Mouse (Mus musculus): Measurements from ENCODE around the gene Cox8b. TPM values are rescaled to one million over a fixed set of nuclear protein-coding genes. Genes with fewer than 3 reads are reported as not detected.

The Cox8b gene
- total and polyA plus RNA-seq, 2 experiments from 2014 or later = 425 to 1,841 TPM

DNA sequence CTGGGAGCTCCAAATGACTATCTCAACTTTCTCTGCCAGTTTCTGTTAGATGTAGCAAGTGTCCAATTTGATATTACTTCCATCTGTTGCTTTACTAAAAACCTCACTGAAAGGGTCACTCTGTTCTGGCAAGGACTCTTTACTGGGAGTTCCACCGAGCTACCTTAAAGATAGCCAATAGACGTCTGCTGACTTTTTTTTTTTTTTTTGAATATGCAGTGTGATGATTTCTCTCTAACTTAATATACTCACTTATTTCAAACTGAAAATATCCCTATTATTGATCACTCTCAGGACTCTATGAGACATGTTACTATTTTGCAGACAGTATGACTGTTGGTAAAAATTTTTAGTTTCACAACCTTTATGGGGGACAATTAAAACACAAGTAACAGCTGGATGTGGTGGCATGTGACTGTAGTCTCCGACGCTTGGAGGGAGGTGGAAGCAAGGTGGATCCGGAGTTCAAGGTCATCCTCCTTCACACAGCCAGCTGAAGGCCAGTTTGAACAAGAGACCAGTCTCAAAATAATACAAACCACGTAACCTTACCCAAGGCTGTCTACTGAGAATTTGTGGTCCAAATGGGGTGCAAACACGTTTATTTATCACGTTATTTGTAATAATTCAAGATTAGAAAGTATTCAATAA is 19.3 kb downstream of the Cox8b start:
- Histone ChIP-seq H3K4me1 (ENCODE audit: control insufficient read depth, insufficient read depth) (peaks cover 13% of the 10 kb centered on the region), H3K9me3 (replicated peaks; ENCODE audit: control insufficient read depth, low read length) (no peaks in the 10 kb centered on the region), H3K9ac (replicated peaks; ENCODE audit: low read depth, low read length) (peak overlapping the region; percentile 75), H3K27ac (ENCODE audit: low read depth) (peak overlapping the region; percentile 86), H3K4me3 (ENCODE audit: low read depth, low read length) (peak overlapping the region; percentile 96), H3K4me2 (ENCODE audit: low read depth, low read length) (peak overlapping the region; percentile 89), H3K36me3 (replicated peaks; ENCODE audit: control insufficient read depth, insufficient read depth, low read length) (peaks cover 33% of the 10 kb centered on the region), H3K27me3 (ENCODE audit: control insufficient read depth, insufficient read depth, low read length) (no peaks in the 10 kb centered on the region)
- 0 out of 2 replicates have a peak, but pooled peaks have one; percentile 22 for ATAC-seq (ENCODE audit: insufficient read depth, low read depth)
- TF ChIP-seq EP300 (IDR thresholded peaks at IDR 0.05; ENCODE audit: low read depth) (no peak), CTCF (IDR thresholded peaks at IDR 0.05; ENCODE audit: low read depth) (no peak)
- peak; percentile 48 for DNase-seq (ENCODE audit: low spot score)
- 6% methylated on average over 8 of the region's 8 CpGs for WGBS

DNA sequence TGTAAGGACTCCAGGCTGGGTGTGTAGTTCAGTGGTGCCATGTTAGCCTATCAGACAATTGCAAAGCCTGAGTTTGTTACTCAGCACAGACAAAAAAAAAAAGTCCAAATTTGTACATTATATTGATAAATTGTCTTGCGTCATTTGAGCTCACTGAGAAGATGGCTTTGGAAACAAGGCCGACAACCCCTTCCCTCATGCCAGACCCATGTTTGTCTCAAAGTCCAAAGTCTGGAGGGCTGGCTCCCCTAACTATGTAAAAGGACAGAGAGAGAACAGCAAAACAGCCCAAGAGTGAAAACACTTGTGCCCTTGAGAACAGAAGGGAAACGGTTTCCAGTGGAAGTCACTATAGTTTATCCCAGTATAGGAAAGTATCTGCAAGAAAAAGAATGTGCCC is 19.8 kb downstream of the Cox8b start:
- TF ChIP-seq CTCF (IDR thresholded peaks at IDR 0.05; ENCODE audit: low read depth) (no peak), EP300 (IDR thresholded peaks at IDR 0.05; ENCODE audit: low read depth) (no peak)
- Histone ChIP-seq H3K27ac (ENCODE audit: low read depth) (peak overlapping the region; percentile 0; the same call in 1 of the 2 replicates), H3K9me3 (replicated peaks; ENCODE audit: control insufficient read depth, low read length) (no peaks in the 10 kb centered on the region), H3K36me3 (replicated peaks; ENCODE audit: control insufficient read depth, insufficient read depth, low read length) (peaks cover 34% of the 10 kb centered on the region), H3K9ac (replicated peaks; ENCODE audit: low read depth, low read length) (0 out of 2 replicates have a peak overlapping the region, but pooled peaks have one; percentile 28), H3K27me3 (ENCODE audit: control insufficient read depth, insufficient read depth, low read length) (no peaks in the 10 kb centered on the region), H3K4me1 (ENCODE audit: control insufficient read depth, insufficient read depth) (peaks cover 13% of the 10 kb centered on the region), H3K4me3 (ENCODE audit: low read depth, low read length) (peak overlapping the region; percentile 96; the same call in 1 of the 2 replicates), H3K4me2 (ENCODE audit: low read depth, low read length) (peak overlapping the region; percentile 89)
- no peak for DNase-seq (ENCODE audit: low spot score)
- no peak for ATAC-seq (ENCODE audit: insufficient read depth, low read depth)
- 67% methylated on average over 3 of the region's 3 CpGs for WGBS

- Histone ChIP-seq H3K27ac (ENCODE audit: low read depth) (no peak overlapping the region), H3K9ac (replicated peaks; ENCODE audit: low read depth, low read length) (peak overlapping the region; percentile 20; the same call in 1 of the 2 replicates), H3K4me1 (ENCODE audit: control insufficient read depth, insufficient read depth) (peaks cover 13% of the 10 kb centered on the region), H3K4me2 (ENCODE audit: low read depth, low read length) (no peak overlapping the region), H3K9me3 (replicated peaks; ENCODE audit: control insufficient read depth, low read length) (no peaks in the 10 kb centered on the region), H3K27me3 (ENCODE audit: control insufficient read depth, insufficient read depth, low read length) (no peaks in the 10 kb centered on the region), H3K4me3 (ENCODE audit: low read depth, low read length) (no peak overlapping the region), H3K36me3 (replicated peaks; ENCODE audit: control insufficient read depth, insufficient read depth, low read length) (peaks cover 39% of the 10 kb centered on the region)
- no peak for DNase-seq (ENCODE audit: low spot score)
- WGBS = 67% methylated on average over 7 of the region's 7 CpGs
- TF ChIP-seq CTCF (IDR thresholded peaks at IDR 0.05; ENCODE audit: low read depth) (no peak), EP300 (IDR thresholded peaks at IDR 0.05; ENCODE audit: low read depth) (no peak)
- ATAC-seq (ENCODE audit: insufficient read depth, low read depth) = no peak
Observed at GRCm38 (mm10) chr7:140879355-140879754, 20.9 kb downstream of the Cox8b start.

- Histone ChIP-seq H3K9me3 (replicated peaks; ENCODE audit: control insufficient read depth, low read length) (no peaks in the 10 kb centered on the region), H3K4me3 (ENCODE audit: low read depth, low read length) (no peak overlapping the region), H3K4me2 (ENCODE audit: low read depth, low read length) (no peak overlapping the region), H3K27me3 (ENCODE audit: control insufficient read depth, insufficient read depth, low read length) (no peaks in the 10 kb centered on the region), H3K9ac (replicated peaks; ENCODE audit: low read depth, low read length) (no peak overlapping the region), H3K4me1 (ENCODE audit: control insufficient read depth, insufficient read depth) (peaks cover 13% of the 10 kb centered on the region), H3K27ac (ENCODE audit: low read depth) (no peak overlapping the region), H3K36me3 (replicated peaks; ENCODE audit: control insufficient read depth, insufficient read depth, low read length) (peaks cover 52% of the 10 kb centered on the region)
- no peak for TF ChIP-seq CTCF (IDR thresholded peaks at IDR 0.05; ENCODE audit: low read depth)
- no peak for TF ChIP-seq EP300 (IDR thresholded peaks at IDR 0.05; ENCODE audit: low read depth)
- 79% methylated on average over 6 of the region's 6 CpGs for WGBS
- ATAC-seq (ENCODE audit: insufficient read depth, low read depth) (no peak), DNase-seq (ENCODE audit: low spot score) (no peak)
Observed at GRCm38 (mm10) chr7:140877364-140877763, 22.9 kb downstream of the Cox8b start.

DNA sequence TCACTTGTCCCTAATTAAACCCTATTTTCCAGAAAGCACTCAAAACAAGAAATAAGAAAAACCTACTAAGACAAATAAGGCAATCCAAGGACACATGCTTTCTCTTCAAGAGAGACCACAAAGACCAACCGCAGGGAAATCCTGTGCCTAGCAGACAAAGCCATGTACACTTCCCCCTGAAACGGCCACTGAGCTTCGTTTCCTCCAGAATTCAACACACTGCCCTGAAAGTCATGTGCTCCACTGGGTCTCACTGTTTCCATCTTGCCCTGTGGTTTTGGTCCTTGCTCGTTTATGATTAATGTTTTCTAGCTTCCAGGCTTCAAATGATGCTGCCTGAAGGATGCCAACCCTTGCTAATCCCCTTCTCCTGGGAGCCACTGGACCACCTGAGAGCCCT is 26.0 kb downstream of the Cox8b start:
- no peak overlapping the region for H3K4me3 ChIP-seq (ENCODE audit: low read depth, low read length)
- H3K36me3 ChIP-seq (replicated peaks; ENCODE audit: control insufficient read depth, insufficient read depth, low read length) = peaks cover 70% of the 10 kb centered on the region
- WGBS = 87% methylated on average over 4 of the region's 4 CpGs
- ATAC-seq (ENCODE audit: insufficient read depth, low read depth) (no peak), DNase-seq (ENCODE audit: low spot score) (no peak)
- no peak for TF ChIP-seq EP300 (IDR thresholded peaks at IDR 0.05; ENCODE audit: low read depth)
- no peak for TF ChIP-seq CTCF (IDR thresholded peaks at IDR 0.05; ENCODE audit: low read depth)
- no peak overlapping the region for H3K4me2 ChIP-seq (ENCODE audit: low read depth, low read length)
- peaks cover under 1% of the 10 kb centered on the region; the same call in 1 of the 2 replicates for H3K4me1 ChIP-seq (ENCODE audit: control insufficient read depth, insufficient read depth)
- H3K27ac ChIP-seq (ENCODE audit: low read depth) = no peak overlapping the region
- no peak overlapping the region for H3K9ac ChIP-seq (replicated peaks; ENCODE audit: low read depth, low read length)
- H3K9me3 ChIP-seq (replicated peaks; ENCODE audit: control insufficient read depth, low read length) = no peaks in the 10 kb centered on the region
- no peaks in the 10 kb centered on the region for H3K27me3 ChIP-seq (ENCODE audit: control insufficient read depth, insufficient read depth, low read length)

DNA sequence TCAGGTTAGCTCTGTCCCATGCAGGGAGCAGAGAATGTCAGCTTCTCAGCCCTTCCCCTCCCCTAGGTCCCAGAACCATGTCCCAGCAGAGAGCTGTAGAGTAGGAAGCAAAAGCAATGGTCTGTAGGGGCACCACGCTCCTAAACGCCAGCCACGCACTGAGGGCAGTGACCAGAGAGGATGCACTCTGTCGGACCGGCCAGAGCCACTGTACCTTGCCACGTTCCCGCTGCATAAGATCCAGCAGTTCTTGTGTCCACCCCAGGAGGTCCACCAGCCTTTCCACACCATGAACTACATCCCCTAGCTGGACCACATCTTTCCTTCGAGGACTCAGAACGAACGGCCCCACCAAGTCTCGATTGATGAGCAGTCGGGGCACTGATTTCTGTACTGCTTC is 35.5 kb downstream of the Cox8b start:
- ATAC-seq (ENCODE audit: insufficient read depth, low read depth) = no peak
- Histone ChIP-seq H3K27ac (ENCODE audit: low read depth) (no peak overlapping the region), H3K4me2 (ENCODE audit: low read depth, low read length) (no peak overlapping the region), H3K27me3 (ENCODE audit: control insufficient read depth, insufficient read depth, low read length) (no peaks in the 10 kb centered on the region), H3K36me3 (replicated peaks; ENCODE audit: control insufficient read depth, insufficient read depth, low read length) (peaks cover 89% of the 10 kb centered on the region), H3K9ac (replicated peaks; ENCODE audit: low read depth, low read length) (no peak overlapping the region), H3K4me3 (ENCODE audit: low read depth, low read length) (no peak overlapping the region), H3K9me3 (replicated peaks; ENCODE audit: control insufficient read depth, low read length) (no peaks in the 10 kb centered on the region), H3K4me1 (ENCODE audit: control insufficient read depth, insufficient read depth) (no peaks in the 10 kb centered on the region)
- no peak for DNase-seq (ENCODE audit: low spot score)
- 84% methylated on average over 12 of the region's 12 CpGs for WGBS
- TF ChIP-seq CTCF (IDR thresholded peaks at IDR 0.05; ENCODE audit: low read depth) (no peak), EP300 (IDR thresholded peaks at IDR 0.05; ENCODE audit: low read depth) (no peak)

Measured in heart, postnatal 0 days (tissue).